Mouse (Mus musculus) midbrain, embryonic 13.5 days (tissue): ENCODE results near the gene Ehd4. TPM values are rescaled to one million over a fixed set of nuclear protein-coding genes. Genes with fewer than 3 reads are reported as not detected.

ENCODE experiments used
- ATAC-seq: fragments of 200-750 bp; cut with Nextera tagmentation; 2 replicates; pipeline ENCODE4 v1.8.0; 2017; ENCODE audit warnings: mild to moderate bottlenecking, moderate TSS enrichment, moderate library complexity
- H3K27ac ChIP-seq: fragments of 300-500 bp; sonication (generic); 2 replicates; pipeline ENCODE4 v1.5.1; 2015; ENCODE audit warnings: inconsistent platforms, mild to moderate bottlenecking, moderate library complexity
- H3K27me3 ChIP-seq: fragments of 300-500 bp; sonication (generic); 2 replicates; pipeline ENCODE4 v1.6.1; 2015; ENCODE audit warnings: mild to moderate bottlenecking, inconsistent platforms
- H3K36me3 ChIP-seq: fragments of 300-500 bp; sonication (generic); 2 replicates; pipeline ENCODE4 v1.6.1; 2015; ENCODE audit warnings: mild to moderate bottlenecking, inconsistent platforms
- H3K4me1 ChIP-seq: fragments of 300-500 bp; sonication (generic); replicated peaks from 2 replicates; pipeline ENCODE4 v1.6.1; 2015; ENCODE audit warnings: inconsistent platforms
- H3K4me2 ChIP-seq: fragments of 300-500 bp; sonication (generic); replicated peaks from 2 replicates; pipeline ENCODE4 v1.6.1; 2015; ENCODE audit warnings: moderate library complexity, mild to moderate bottlenecking, inconsistent platforms
- H3K4me3 ChIP-seq: fragments of 300-500 bp; sonication (generic); replicated peaks from 2 replicates; pipeline ENCODE4 v1.5.1; 2015; ENCODE audit warnings: mild to moderate bottlenecking, inconsistent platforms
- H3K9ac ChIP-seq: fragments of 300-500 bp; sonication (generic); replicated peaks from 2 replicates; pipeline ENCODE4 v1.6.1; 2015; ENCODE audit warnings: mild to moderate bottlenecking, inconsistent platforms
- H3K9me3 ChIP-seq: fragments of 300-500 bp; sonication (generic); 2 replicates; pipeline ENCODE4 v1.6.1; 2016; ENCODE audit warnings: mild to moderate bottlenecking, inconsistent platforms
- WGBS: fragments of 180-500 bp; shearing (Covaris S2); methylation state at CpG from one replicate; pipeline ENCODE4 v1.1.7; 2015; 5-methylcytosine and 5-hydroxymethylcytosine counted together
- polyA plus RNA-seq: library from polyadenylated mRNA; unstranded; fragments of >200 nt; fragmentation: Nextera tagmentation; extraction: Ambion mirVana; gene quantifications from 2 replicates; pipeline ENCODE4 v1.2.1, GENCODE M21; 2015

The Ehd4 gene
- polyA plus RNA-seq, 1 experiment from 2014 or later: 14.1 TPM

- Histone ChIP-seq H3K27me3 (no peaks in the 10 kb centered on the region), H3K36me3 (no peaks in the 10 kb centered on the region), H3K9ac (no peak overlapping the region), H3K27ac (no peak overlapping the region), H3K4me1 (peaks cover 3% of the 10 kb centered on the region; the same call in 1 of the 2 replicates), H3K9me3 (no peaks in the 10 kb centered on the region), H3K4me3 (no peak overlapping the region), H3K4me2 (no peak overlapping the region)
- ATAC-seq: no peak
- WGBS: 92% methylated on average over 2 of the region's 2 CpGs
Observed at GRCm38 (mm10) chr2:120159434-120159833, 5.0 kb upstream of the Ehd4 start.

- 32% methylated on average over 1 of the region's 1 CpGs for WGBS
- ATAC-seq: no peak
- Histone ChIP-seq H3K36me3 (no peaks in the 10 kb centered on the region), H3K9me3 (no peaks in the 10 kb centered on the region), H3K4me2 (no peak overlapping the region), H3K27me3 (no peaks in the 10 kb centered on the region), H3K4me3 (no peak overlapping the region), H3K9ac (no peak overlapping the region), H3K27ac (no peak overlapping the region), H3K4me1 (peaks cover 5% of the 10 kb centered on the region)
Observed at GRCm38 (mm10) chr2:120158846-120159245, 4.4 kb upstream of the Ehd4 start.

DNA sequence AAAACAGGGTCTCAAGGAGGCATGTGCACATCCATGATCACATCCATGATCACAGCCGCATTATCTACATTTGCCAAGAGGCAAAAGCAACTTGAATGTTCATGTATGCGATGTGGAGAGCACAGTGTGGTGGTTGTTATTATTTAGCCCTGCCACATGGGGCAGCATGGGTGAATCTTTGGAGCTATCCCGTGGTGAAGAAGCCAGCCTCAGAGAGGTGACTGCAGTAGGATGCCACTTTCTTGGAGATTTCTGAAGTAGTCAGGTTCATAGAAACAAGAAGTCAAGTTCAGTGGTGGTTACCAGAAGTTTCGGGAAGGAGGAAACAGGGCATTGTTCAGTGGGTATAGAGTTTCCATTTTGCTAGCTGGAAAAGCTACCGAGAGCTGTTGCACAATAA is 3.6 kb upstream of the Ehd4 start:
- H3K9me3 ChIP-seq: no peaks in the 10 kb centered on the region
- peaks cover 7% of the 10 kb centered on the region; the same call in 1 of the 2 replicates for H3K27me3 ChIP-seq
- H3K9ac ChIP-seq: no peak overlapping the region
- no peak overlapping the region for H3K27ac ChIP-seq
- 62% methylated on average over 5 of the region's 5 CpGs for WGBS
- H3K36me3 ChIP-seq: no peaks in the 10 kb centered on the region
- ATAC-seq: no peak
- H3K4me2 ChIP-seq: no peak overlapping the region
- no peak overlapping the region for H3K4me3 ChIP-seq
- H3K4me1 ChIP-seq: peaks cover 12% of the 10 kb centered on the region

DNA sequence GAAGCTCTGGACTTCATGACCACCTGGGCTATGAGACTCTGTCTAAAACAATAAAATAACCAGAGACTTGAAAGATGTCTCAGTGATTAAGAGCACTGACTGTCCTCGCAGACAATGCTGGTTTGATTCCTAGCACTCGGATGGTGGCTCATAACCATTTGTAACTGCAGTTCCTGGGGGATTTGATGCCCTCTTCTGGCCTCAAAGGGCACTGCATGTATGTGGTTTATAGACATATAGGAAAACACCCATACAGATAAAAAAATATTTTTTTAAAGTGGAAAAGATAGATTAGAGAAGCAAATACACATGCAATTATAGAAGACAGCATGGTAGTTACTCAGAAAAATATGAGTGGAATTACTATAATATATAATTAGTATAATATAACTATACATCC is 3.2 kb upstream of the Ehd4 start:
- Histone ChIP-seq H3K36me3 (no peaks in the 10 kb centered on the region), H3K4me2 (no peak overlapping the region), H3K27ac (no peak overlapping the region), H3K4me3 (no peak overlapping the region), H3K9ac (no peak overlapping the region), H3K4me1 (peaks cover 12% of the 10 kb centered on the region), H3K27me3 (peaks cover 9% of the 10 kb centered on the region), H3K9me3 (no peaks in the 10 kb centered on the region)
- WGBS: 69% methylated on average over 2 of the region's 2 CpGs
- ATAC-seq: no peak

GRCm38 (mm10) chr2:120153586-120154360 is 633 bp downstream of the Ehd4 start:
- peak overlapping the region; percentile 99 for H3K4me2 ChIP-seq
- no peaks in the 10 kb centered on the region for H3K9me3 ChIP-seq
- H3K27me3 ChIP-seq: peaks cover 12% of the 10 kb centered on the region
- H3K36me3 ChIP-seq: no peaks in the 10 kb centered on the region
- whole genome bisulfite sequencing: 5% methylated on average over 38 of the region's 38 CpGs
- H3K4me3 ChIP-seq: peak overlapping the region; percentile 67
- H3K4me1 ChIP-seq: peaks cover 12% of the 10 kb centered on the region
- H3K27ac ChIP-seq: no peak overlapping the region
- H3K9ac ChIP-seq: peak overlapping the region; percentile 70
- ATAC-seq: peak; percentile 28

DNA sequence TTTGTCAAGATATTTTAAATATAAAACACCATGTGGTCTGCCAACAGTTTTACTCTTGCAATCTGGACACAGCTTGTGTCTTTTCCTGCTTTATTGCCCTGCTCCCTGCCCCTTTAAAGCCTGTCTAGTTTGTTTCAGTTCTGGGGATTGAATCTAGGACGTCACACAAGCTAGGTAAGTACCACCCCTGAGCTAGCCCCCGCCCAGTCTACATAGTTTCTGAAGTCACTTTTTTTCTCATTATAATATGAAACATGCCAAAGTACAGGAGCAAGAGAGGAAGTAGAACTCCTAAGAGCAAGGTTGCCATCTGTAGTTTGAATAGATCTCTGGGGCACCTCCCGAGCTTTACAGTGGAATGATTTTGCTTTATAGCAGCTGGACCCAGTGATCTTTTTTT is 3.8 kb downstream of the Ehd4 start:
- Histone ChIP-seq H3K27ac (no peak overlapping the region), H3K4me1 (peaks cover 12% of the 10 kb centered on the region), H3K36me3 (no peaks in the 10 kb centered on the region), H3K4me3 (no peak overlapping the region), H3K9me3 (no peaks in the 10 kb centered on the region), H3K4me2 (no peak overlapping the region), H3K27me3 (peaks cover 12% of the 10 kb centered on the region), H3K9ac (no peak overlapping the region)
- 85% methylated on average over 3 of the region's 3 CpGs for WGBS
- ATAC-seq: no peak

DNA sequence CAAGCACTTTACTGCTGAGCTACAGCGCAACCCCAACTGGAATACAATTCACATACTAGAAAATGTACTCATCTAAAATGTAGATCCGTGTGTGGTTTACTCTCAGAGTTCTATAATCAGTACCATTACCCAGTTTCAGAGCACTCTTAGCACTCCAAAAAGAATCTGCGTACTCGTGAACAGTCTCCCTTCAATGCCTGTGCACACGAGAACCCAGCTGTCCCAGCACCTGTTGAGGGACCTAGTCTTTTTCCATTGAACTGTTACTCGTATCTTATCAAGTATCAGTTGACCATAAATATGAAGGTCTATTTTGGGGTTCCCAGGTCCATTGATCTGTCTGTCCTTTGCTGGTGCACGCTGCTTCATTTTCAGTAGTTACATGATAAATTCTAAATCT is 4.8 kb downstream of the Ehd4 start:
- no peaks in the 10 kb centered on the region for H3K36me3 ChIP-seq
- no peak for ATAC-seq
- H3K9ac ChIP-seq: no peak overlapping the region
- H3K27ac ChIP-seq: no peak overlapping the region
- WGBS: 90% methylated on average over 7 of the region's 7 CpGs
- H3K4me1 ChIP-seq: peaks cover 9% of the 10 kb centered on the region
- H3K9me3 ChIP-seq: no peaks in the 10 kb centered on the region
- H3K27me3 ChIP-seq: peaks cover 12% of the 10 kb centered on the region
- H3K4me2 ChIP-seq: no peak overlapping the region
- H3K4me3 ChIP-seq: no peak overlapping the region

- no peak overlapping the region for H3K9ac ChIP-seq
- no peak for ATAC-seq
- 89% methylated on average over 3 of the region's 3 CpGs for WGBS
Observed at GRCm38 (mm10) chr2:120147999-120148398, 6.4 kb downstream of the Ehd4 start.

GRCm38 (mm10) chr2:120147364-120147763 is 7.0 kb downstream of the Ehd4 start:
- Histone ChIP-seq H3K27ac (no peak overlapping the region), H3K9me3 (no peaks in the 10 kb centered on the region), H3K4me2 (no peak overlapping the region), H3K27me3 (no peaks in the 10 kb centered on the region; the same call in 1 of the 2 replicates), H3K4me3 (no peak overlapping the region), H3K4me1 (no peaks in the 10 kb centered on the region), H3K9ac (no peak overlapping the region), H3K36me3 (no peaks in the 10 kb centered on the region)
- 67% methylated on average over 2 of the region's 2 CpGs for WGBS
- no peak for ATAC-seq

More at GRCm38 (mm10) chr2:120147999-120148398, 6.4 kb downstream of the Ehd4 start:
- Histone ChIP-seq H3K27ac (no peak overlapping the region), H3K4me2 (no peak overlapping the region), H3K27me3 (peaks cover 5% of the 10 kb centered on the region; the same call in 1 of the 2 replicates), H3K4me3 (no peak overlapping the region), H3K36me3 (no peaks in the 10 kb centered on the region), H3K4me1 (no peaks in the 10 kb centered on the region), H3K9me3 (no peaks in the 10 kb centered on the region)

DNA sequence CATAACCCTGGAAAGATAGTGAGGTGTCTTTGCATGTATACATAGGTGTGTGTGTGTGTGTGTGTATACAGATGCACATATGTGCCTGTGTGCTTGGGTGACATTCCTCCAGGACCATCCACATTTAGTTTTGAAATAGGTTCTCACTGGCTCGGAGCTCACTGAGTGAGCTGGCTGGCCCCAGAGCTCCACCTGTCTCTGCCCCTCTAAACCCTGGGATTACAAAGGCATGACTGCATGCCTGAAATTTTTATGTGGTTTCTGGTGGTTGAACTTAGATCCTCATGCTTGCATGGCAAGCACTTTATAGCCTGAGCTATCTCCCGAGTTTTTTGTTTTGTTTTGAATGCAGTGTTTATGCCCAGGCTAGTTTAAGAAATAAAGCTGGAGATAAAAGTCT is 7.9 kb downstream of the Ehd4 start:
- no peaks in the 10 kb centered on the region for H3K36me3 ChIP-seq
- no peaks in the 10 kb centered on the region for H3K9me3 ChIP-seq
- no peak overlapping the region for H3K4me3 ChIP-seq
- no peak overlapping the region for H3K4me2 ChIP-seq
- 83% methylated on average over 2 of the region's 2 CpGs for WGBS
- no peaks in the 10 kb centered on the region for H3K27me3 ChIP-seq
- H3K9ac ChIP-seq: no peak overlapping the region
- H3K27ac ChIP-seq: no peak overlapping the region
- no peaks in the 10 kb centered on the region for H3K4me1 ChIP-seq
- no peak for ATAC-seq

- Histone ChIP-seq H3K27me3 (no peaks in the 10 kb centered on the region), H3K4me3 (no peak overlapping the region), H3K4me2 (no peak overlapping the region), H3K9ac (no peak overlapping the region), H3K27ac (no peak overlapping the region), H3K9me3 (no peaks in the 10 kb centered on the region), H3K36me3 (no peaks in the 10 kb centered on the region), H3K4me1 (no peaks in the 10 kb centered on the region)
- WGBS: 92% methylated on average over 4 of the region's 4 CpGs
- no peak for ATAC-seq
Observed at GRCm38 (mm10) chr2:120144390-120144789, 10.0 kb downstream of the Ehd4 start.

DNA sequence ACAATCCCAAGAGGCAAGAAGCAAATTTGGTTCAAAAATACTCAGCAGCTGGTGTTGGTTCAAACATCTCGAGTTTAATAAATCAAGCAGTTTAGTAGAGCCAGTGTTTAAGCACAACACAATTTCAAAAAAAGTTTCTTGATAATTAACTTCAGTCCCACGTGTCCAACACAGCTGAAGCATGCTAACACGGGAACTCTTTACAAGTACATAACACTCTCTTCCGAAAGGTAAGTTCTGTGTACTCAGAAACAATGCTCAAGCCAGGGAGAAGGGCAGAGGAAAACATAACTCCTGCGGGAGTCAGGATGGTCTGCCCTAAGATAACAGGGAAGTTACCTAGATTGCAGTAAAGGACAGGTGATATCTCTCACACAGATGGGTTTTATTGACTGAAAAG is 12.1 kb downstream of the Ehd4 start:
- Histone ChIP-seq H3K4me3 (no peak overlapping the region), H3K9ac (no peak overlapping the region), H3K4me1 (no peaks in the 10 kb centered on the region), H3K9me3 (no peaks in the 10 kb centered on the region), H3K4me2 (no peak overlapping the region), H3K27me3 (no peaks in the 10 kb centered on the region), H3K36me3 (no peaks in the 10 kb centered on the region), H3K27ac (no peak overlapping the region)
- WGBS: 86% methylated on average over 5 of the region's 5 CpGs
- ATAC-seq: no peak

- no peaks in the 10 kb centered on the region for H3K36me3 ChIP-seq
- no peak overlapping the region for H3K9ac ChIP-seq
- no peaks in the 10 kb centered on the region for H3K9me3 ChIP-seq
- WGBS: 90% methylated on average over 1 of the region's 1 CpGs
- ATAC-seq: no peak
- no peaks in the 10 kb centered on the region for H3K4me1 ChIP-seq
- H3K4me3 ChIP-seq: no peak overlapping the region
- H3K27ac ChIP-seq: no peak overlapping the region
- no peak overlapping the region for H3K4me2 ChIP-seq
- no peaks in the 10 kb centered on the region for H3K27me3 ChIP-seq
Observed at GRCm38 (mm10) chr2:120141671-120142070, 12.7 kb downstream of the Ehd4 start.
